Mouse (Mus musculus): ENCODE measurements around the gene Ankrd13d.

GRCm38 (mm10) chr19:4279487-4279886 is 3.5 kb downstream of the Ankrd13d start:
- TF ChIP-seq CTCF (IDR thresholded peaks at IDR 0.05; ENCODE audit: insufficient read depth, low read length): peak; percentile 7; the same call in 1 of the 2 replicates
- TF ChIP-seq POLR2A (IDR thresholded peaks at IDR 0.05; ENCODE audit: borderline replicate concordance, extremely low read depth, low read depth, low read length): no peak
